Mouse (Mus musculus) limb, embryonic 14.5 days (tissue): Measurements from ENCODE around the gene Akr1d1. TPM values are rescaled to one million over a fixed set of nuclear protein-coding genes. Genes with fewer than 3 reads are reported as not detected.

ENCODE experiments used
- ATAC-seq: fragments of 200-750 bp; cut with Nextera tagmentation; 2 replicates; pipeline ENCODE4 v1.8.0; 2017; ENCODE audit warnings: low read depth, moderate number of reproducible peaks, moderate TSS enrichment; ENCODE audit not compliant: low FRiP score
- DNase-seq: peaks from one replicate; pipeline ENCODE4 v3.0.0-alpha.2; 2015; ENCODE audit warnings: low spot score
- H3K27ac ChIP-seq: fragments of 300-500 bp; sonication (generic); replicated peaks from 2 replicates; pipeline ENCODE4 v1.5.1; 2014; ENCODE audit warnings: low read depth, mild to moderate bottlenecking, low read length, moderate library complexity, mixed read lengths
- H3K27me3 ChIP-seq: fragments of 300-500 bp; sonication (generic); 2 replicates; pipeline ENCODE4 v1.6.1; 2014; ENCODE audit warnings: low read length, mixed read lengths; ENCODE audit not compliant: control insufficient read depth, insufficient read depth
- H3K36me3 ChIP-seq: fragments of 300-500 bp; sonication (generic); 2 replicates; pipeline ENCODE4 v1.6.1; 2014; ENCODE audit warnings: mild to moderate bottlenecking, low read length, moderate library complexity, mixed read lengths; ENCODE audit not compliant: control insufficient read depth, insufficient read depth
- H3K4me1 ChIP-seq: fragments of 300-500 bp; sonication (generic); 2 replicates; pipeline ENCODE4 v1.6.1; 2014; ENCODE audit warnings: antibody characterized with exemption, low read length, mixed read lengths; ENCODE audit not compliant: control insufficient read depth, insufficient read depth
- H3K4me2 ChIP-seq: fragments of 300-500 bp; sonication (generic); replicated peaks from 2 replicates; pipeline ENCODE4 v1.6.1; 2014; ENCODE audit warnings: low read depth, mild to moderate bottlenecking, low read length, moderate library complexity; ENCODE audit not compliant: severe bottlenecking
- H3K4me3 ChIP-seq: fragments of 300-500 bp; sonication (generic); replicated peaks from 2 replicates; pipeline ENCODE4 v1.5.1; 2014; ENCODE audit warnings: low read length
- H3K9ac ChIP-seq: fragments of 300-500 bp; sonication (generic); 2 replicates; pipeline ENCODE4 v1.6.1; 2014; ENCODE audit warnings: mild to moderate bottlenecking, low read depth, low read length, moderate library complexity; ENCODE audit not compliant: severe bottlenecking
- H3K9me3 ChIP-seq: fragments of 300-500 bp; sonication (generic); 2 replicates; pipeline ENCODE4 v1.6.1; 2016; ENCODE audit warnings: low read length; ENCODE audit not compliant: control insufficient read depth
- POLR2A ChIP-seq: fragments of 200-500 bp; IDR thresholded peaks from 2 replicates; pipeline ENCODE4 v1.8.0; 2012; ENCODE audit warnings: inconsistent platforms, mild to moderate bottlenecking, moderate library complexity, borderline replicate concordance; ENCODE audit not compliant: insufficient read depth, insufficient read length; ENCODE audit errors: extremely low read depth
- WGBS: fragments of 180-500 bp; shearing (Covaris S2); extraction: QIAGEN DNeasy Blood & Tissue Kit; methylation state at CpG from one replicate; pipeline ENCODE4 v1.1.7; 2014; 5-methylcytosine and 5-hydroxymethylcytosine counted together
- polyA plus RNA-seq, 2 experiments: library from polyadenylated mRNA; depleted of rRNA in 1 of 2; stranded (reverse) in 1 of 2; unstranded in 1 of 2; fragments of >200 nt; fragmentation: Nextera tagmentation in 1 of 2; extraction: Ambion mirVana in 1 of 2; gene quantifications; 2 replicates each; pipeline versions ENCODE4 v1.2.1 to v1.2.3; 2012 to 2014

The Akr1d1 gene
- polyA plus RNA-seq (2012; rRNA removed), result 0.13 TPM in 1 of 2 replicates, not detected in the other
- polyA plus RNA-seq (2014; fragmentation: Nextera tagmentation; extraction: Ambion mirVana), result 0.07 and 0.19 TPM in 2 replicates

DNA sequence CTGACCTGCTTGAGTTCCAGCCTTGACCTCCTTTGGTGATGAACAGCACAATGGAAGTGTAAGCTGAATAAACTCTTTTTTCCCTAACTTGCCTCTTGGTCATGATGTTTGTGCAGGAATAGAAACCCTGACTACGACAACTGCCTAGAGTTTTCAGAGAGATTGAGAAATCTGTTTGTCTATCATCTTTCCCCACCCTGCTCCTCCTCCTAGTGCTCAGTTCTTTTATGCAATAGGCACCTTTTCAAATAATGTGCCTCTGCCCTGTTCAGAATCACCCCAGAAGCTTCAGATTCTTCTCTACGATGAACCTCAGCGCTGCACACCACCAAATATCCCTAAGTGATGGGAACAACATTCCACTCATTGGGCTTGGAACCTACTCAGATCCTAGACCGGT is at the start of gene Akr1d1:
Gene Akr1d1 (plus strand): TSS at position 234 of the 400 bp plus-strand sequence.
- 91% methylated on average over 4 of the region's 4 CpGs for WGBS
- H3K4me1 ChIP-seq, result no peaks in the 10 kb centered on the region
- no peaks in the 10 kb centered on the region for H3K36me3 ChIP-seq
- no peaks in the 10 kb centered on the region for H3K27me3 ChIP-seq
- DNase-seq (no peak), ATAC-seq (no peak)
- no peak within 1 kb of the TSS for H3K9ac ChIP-seq
- H3K4me2 ChIP-seq, result no peak within 1 kb of the TSS
- no peaks in the 10 kb centered on the region for H3K9me3 ChIP-seq
- H3K4me3 ChIP-seq, result no peak within 1 kb of the TSS
- H3K27ac ChIP-seq, result no peak within 1 kb of the TSS
- no peak for TF ChIP-seq POLR2A

DNA sequence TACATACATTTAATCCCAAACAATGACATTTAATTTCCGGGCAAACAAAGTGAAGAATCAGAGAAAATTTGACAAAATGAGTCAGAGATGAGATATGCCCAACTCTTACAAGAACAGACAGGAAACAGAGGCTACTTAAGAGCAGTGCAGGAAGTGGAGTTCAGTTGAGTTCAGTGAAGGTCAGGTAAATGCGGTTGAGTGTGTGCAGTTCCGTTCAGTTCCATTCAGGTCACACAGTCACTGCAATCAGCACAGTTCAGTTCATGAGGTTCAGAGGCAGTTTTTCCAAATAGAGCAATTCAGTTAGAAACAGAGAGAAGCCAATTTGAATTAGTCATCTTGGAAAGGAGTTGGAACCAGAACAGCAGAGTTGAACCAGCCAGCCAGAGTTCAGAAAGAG is 48.8 kb upstream of the Akr1d1 start:
- Histone ChIP-seq H3K9me3 (no peaks in the 10 kb centered on the region), H3K4me1 (no peaks in the 10 kb centered on the region), H3K4me3 (no peak overlapping the region), H3K36me3 (no peaks in the 10 kb centered on the region), H3K9ac (no peak overlapping the region), H3K27me3 (no peaks in the 10 kb centered on the region), H3K27ac (no peak overlapping the region), H3K4me2 (no peak overlapping the region)
- no peak for ATAC-seq
- no peak for DNase-seq
- 83% methylated on average over 3 of the region's 3 CpGs for WGBS
- no peak for TF ChIP-seq POLR2A

DNA sequence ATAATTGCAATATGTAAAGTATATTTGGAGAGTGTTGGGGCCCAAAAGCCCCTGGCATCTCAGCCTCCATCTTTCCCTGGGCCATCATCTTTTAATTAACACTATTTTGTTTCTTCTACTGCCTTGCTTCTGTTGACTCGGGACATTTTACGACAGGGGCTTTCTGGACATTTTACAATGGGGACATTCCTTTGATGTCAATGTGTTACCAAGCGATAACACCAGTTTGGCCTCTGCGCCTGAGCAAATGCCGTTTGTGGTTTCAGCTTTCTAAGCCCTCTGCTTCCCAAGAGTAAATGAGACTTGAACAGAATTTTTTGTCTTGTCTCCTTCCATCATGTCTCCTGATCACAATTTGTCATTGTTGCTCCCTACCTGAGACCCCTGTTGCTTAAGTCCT is 46.7 kb upstream of the Akr1d1 start:
- no peak for DNase-seq
- no peak for TF ChIP-seq POLR2A
- Histone ChIP-seq H3K9me3 (no peaks in the 10 kb centered on the region), H3K4me2 (no peak overlapping the region), H3K27me3 (no peaks in the 10 kb centered on the region), H3K27ac (no peak overlapping the region), H3K4me3 (no peak overlapping the region), H3K9ac (no peak overlapping the region), H3K4me1 (no peaks in the 10 kb centered on the region), H3K36me3 (no peaks in the 10 kb centered on the region)
- ATAC-seq, result no peak
- WGBS, result 13% methylated on average over 5 of the region's 5 CpGs

DNA sequence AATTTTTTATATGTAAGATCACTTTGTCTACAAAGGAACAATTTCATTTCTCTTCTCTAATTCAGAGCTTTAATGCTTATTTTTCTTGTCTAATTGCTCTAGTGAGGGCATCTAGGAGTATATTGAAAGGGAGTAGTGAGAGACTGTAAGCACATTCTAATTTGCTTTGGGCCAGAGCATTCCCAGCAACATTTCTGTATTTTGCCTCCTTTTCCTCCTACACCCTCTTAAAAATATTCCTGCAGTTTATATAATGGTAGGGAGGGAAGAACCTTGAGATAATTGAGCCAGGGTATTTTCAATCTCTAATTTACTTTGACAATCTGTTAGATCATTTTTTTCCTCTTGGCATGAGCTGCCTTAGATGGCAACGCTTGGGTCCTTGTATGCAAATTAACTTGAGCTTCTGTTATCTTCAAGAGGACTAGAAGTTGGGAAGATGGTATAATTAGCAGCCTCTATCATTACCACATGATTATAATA is 45.3 kb upstream of the Akr1d1 start:
- Histone ChIP-seq H3K27me3 (no peaks in the 10 kb centered on the region), H3K4me2 (no peak overlapping the region), H3K4me1 (no peaks in the 10 kb centered on the region), H3K9me3 (no peaks in the 10 kb centered on the region), H3K27ac (no peak overlapping the region), H3K9ac (no peak overlapping the region), H3K36me3 (no peaks in the 10 kb centered on the region), H3K4me3 (no peak overlapping the region)
- WGBS, result 63% methylated on average over 1 of the region's 1 CpGs
- no peak for DNase-seq
- TF ChIP-seq POLR2A, result no peak
- no peak for ATAC-seq

DNA sequence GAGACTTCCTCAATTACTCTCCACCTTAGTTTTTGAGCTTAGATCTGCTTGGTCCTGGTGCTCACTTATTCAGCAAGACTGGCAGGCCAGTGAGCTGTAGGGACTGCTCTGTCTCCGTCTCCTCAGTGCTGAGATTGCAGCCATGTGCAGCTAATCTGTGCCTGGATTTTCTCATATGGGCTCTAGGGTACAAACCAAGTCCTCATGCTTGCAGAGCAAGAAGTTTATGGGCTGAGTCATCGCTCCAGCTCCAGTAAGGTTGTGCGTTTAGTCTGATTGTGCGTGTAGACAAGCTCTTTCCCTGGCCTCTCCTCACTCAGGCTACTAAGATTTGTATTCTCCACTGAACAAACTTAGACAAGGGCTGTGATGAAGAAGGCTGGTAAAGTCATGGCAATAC is 43.5 kb upstream of the Akr1d1 start:
- TF ChIP-seq POLR2A, result no peak
- Histone ChIP-seq H3K36me3 (no peaks in the 10 kb centered on the region), H3K9ac (no peak overlapping the region), H3K9me3 (no peaks in the 10 kb centered on the region), H3K27me3 (no peaks in the 10 kb centered on the region), H3K4me3 (no peak overlapping the region), H3K4me2 (no peak overlapping the region), H3K27ac (no peak overlapping the region), H3K4me1 (no peaks in the 10 kb centered on the region)
- ATAC-seq, result no peak
- no peak for DNase-seq
- WGBS, result 65% methylated on average over 4 of the region's 4 CpGs

DNA sequence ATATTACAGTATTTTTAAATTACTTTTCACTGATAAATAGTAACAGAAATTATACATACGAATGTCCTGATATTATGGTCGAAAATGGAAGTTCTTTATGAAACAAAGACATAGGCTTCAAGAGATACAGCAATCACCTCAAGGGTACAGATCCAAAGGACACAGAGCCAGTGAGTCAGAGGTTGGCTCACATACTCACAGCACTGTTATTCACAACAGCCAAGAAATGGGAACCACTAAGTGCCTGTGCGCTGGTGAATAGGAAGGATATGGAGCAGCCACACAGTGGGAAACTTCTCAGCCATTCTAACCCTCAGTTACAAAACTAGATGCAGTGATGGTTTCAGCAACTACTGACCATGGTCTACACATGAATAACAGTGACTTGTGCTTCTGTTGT is 37.7 kb upstream of the Akr1d1 start:
- 86% methylated on average over 3 of the region's 3 CpGs for WGBS
- H3K36me3 ChIP-seq, result no peaks in the 10 kb centered on the region
- DNase-seq (no peak), ATAC-seq (no peak)
- H3K27ac ChIP-seq, result no peak overlapping the region
- no peak for TF ChIP-seq POLR2A
- no peaks in the 10 kb centered on the region for H3K9me3 ChIP-seq
- no peak overlapping the region for H3K4me2 ChIP-seq
- no peaks in the 10 kb centered on the region for H3K4me1 ChIP-seq
- no peak overlapping the region for H3K9ac ChIP-seq
- no peak overlapping the region for H3K4me3 ChIP-seq
- H3K27me3 ChIP-seq, result no peaks in the 10 kb centered on the region
